Mouse (Mus musculus): ENCODE measurements around the gene Tgoln1.

GRCm38 (mm10) chr6:72571826-72572225 lies 45.0 kb downstream of the Tgoln1 start:
- no peak for TF ChIP-seq POLR2A (IDR thresholded peaks at IDR 0.05; ENCODE audit: extremely low read depth, insufficient read depth, low read length)
- TF ChIP-seq CTCF (IDR thresholded peaks at IDR 0.05; ENCODE audit: low read depth, low read length): no peak
